Mouse (Mus musculus) urinary bladder, postnatal 10 days (tissue): ENCODE results near the gene Ttll11.

Source experiments
- DNase-seq: peaks from one replicate; pipeline ENCODE4 v3.0.0; 2022; ENCODE audit warnings: low spot score

Gene Ttll11

GRCm38 (mm10) chr2:35852164-35852509 lies 127.6 kb downstream of the Ttll11 start:
- no peak for DNase-seq

DNA sequence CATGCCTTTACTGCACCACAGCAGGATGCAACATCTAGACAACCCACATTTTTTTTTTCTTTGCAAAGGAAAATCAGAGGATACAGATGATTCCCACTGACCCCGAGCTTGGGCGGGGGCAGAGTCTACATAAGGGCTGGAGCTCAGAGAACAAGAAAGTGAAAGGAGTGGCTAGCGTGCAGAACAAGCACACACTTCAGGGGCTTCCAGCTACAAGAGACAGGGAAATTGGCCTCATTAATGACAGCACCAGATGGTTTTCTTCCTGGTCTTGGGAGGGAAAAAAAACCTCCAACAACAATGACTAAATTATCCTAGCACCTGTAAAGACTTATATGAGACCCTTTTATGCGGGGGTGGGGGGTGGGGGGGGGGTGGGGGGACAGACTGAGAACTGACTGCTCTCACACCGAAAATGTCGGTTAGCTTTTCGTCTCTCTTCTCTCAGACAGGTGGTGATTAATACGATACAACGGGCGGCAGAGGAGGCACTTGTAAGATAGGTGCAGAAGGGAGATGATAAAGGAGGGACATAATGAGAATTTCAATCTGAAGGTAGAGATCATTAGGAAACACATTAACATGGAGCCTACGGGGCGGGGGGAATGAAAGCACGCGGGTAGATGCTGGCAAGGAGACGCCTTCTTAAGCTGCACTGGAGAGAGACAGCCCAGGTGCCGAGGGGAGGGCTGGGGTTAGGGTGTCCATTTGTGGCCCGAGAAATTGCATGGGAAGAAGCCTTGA lies 128.1 kb downstream of the Ttll11 start:
- DNase-seq, result no peak

DNA sequence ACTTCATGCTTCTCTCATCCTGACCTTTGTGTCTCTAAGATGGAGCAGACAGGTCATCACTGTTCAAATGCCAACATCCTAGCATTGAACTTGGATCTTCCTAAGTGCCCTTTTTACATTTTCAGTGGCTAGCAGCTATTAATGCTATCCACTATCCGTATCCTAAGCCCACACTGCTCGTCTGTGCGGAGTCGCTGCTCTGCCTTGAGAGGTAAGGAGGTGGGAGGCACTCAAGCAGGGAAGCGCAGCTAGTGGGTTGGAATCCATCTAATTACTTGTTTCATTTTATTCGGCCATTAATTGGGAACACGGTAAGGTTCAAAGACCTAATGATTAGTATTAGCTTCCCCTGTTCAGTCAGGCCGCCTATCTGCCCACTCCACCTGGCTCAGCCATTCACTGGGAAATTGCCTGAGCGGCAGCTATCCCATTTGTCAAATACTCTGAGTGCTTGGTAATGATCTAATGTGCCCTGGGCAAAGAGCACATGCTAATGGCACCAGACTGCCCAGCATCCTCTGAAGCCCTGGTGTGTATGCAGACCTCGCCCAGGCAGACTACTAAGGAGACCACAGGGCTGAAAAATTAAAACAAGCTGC lies 130.0 kb downstream of the Ttll11 start:
- no peak for DNase-seq

GRCm38 (mm10) chr2:35845611-35846504 lies 133.9 kb downstream of the Ttll11 start:
- DNase-seq, result no peak

DNA sequence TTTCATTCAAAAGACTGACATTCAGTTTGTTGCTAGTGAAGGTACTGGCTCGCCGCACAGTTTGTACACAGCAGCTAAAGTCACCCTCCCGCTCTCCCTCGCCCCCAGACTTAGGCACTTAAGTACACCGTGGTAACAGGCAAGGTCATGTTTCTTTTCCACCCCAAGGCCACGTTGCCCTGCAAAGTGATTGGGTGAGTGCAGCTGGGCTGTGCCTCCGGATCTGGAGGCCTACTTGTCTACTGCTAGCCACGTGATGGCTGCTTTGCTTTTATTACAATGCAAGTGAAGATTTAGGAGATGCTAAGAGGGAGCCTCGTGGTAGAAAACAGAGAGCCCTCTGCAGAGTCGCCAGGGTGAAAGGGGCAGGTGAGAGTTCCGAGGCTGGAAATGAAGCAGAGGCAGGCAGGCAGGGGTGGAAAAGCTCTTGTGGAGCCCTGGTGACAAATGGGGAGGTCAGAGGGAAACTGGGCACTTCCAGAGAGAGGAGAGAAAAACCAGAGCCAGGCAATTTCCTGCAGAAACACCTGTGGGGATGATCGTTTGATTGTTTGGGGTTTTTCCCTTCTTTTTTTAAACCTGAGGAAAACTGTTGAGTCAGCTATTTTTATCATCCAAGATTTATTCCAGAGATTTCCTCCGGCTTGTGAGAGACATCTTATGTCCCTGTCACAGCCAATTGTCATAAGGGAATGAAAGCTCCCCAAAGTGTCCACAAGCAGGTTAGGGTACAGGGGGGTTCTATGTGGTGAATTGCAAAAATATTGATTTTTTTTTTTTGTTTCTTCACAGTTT lies 135.6 kb downstream of the Ttll11 start:
- DNase-seq, result no peak

DNA sequence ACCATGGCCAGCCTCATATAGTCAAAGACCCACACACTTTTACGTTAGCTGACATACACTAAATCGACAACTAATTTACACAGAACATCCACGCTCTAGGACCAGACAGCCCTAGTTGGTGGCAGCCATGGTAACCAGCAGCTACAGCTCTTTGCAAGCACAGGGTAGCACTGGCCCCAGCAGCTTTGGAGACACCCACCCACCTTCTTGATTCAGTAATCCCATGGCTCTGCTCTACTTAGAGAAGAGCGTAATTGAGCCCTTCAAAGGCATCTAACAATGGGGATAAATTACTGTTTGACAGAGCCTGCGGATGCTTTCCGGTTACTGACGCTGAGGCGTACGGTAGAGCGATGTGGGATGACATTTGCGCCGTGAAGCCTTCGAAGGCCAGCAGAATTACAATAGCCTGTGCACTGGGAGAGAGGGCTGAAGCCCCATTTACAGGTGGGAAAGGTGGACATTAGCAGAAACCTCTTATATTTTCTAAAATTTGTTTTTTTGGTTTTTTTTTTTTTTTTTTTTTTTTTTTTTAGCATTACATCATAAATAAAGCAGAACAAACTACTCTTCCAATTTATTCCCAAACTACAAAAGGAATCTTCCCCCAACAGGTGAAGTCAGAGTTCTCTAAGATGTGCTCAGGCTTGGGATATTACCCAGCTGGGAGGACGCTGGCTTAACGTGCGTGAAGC lies 136.8 kb downstream of the Ttll11 start:
- DNase-seq, result no peak

DNA sequence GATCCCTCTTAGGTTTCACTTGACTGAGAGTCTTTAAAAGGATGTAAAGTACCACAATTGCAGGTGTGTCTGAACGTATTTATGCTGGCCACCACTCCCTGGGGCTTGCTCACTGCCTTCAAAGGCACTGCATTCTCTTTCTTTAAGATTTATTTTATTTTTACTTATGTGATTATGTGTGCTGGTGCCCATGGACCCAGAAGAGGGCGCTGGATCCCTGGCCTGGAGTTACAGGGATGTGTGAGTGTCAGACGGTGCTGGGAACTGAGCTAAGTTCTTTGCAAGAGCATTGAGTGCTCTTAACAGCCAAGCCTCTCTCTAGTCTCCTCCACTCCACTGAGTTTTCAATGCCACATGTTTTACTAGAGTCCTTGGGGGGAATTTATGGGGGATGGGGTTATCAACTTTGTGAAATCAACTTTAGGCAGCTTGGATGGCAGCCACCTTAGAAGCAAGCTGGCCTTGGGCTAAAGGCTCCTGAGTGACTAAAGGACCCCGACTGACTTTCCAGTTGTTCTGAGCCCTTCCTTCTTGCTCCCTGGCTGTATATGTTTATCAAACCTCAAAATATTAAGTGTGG lies 137.8 kb downstream of the Ttll11 start:
- DNase-seq, result no peak

DNA sequence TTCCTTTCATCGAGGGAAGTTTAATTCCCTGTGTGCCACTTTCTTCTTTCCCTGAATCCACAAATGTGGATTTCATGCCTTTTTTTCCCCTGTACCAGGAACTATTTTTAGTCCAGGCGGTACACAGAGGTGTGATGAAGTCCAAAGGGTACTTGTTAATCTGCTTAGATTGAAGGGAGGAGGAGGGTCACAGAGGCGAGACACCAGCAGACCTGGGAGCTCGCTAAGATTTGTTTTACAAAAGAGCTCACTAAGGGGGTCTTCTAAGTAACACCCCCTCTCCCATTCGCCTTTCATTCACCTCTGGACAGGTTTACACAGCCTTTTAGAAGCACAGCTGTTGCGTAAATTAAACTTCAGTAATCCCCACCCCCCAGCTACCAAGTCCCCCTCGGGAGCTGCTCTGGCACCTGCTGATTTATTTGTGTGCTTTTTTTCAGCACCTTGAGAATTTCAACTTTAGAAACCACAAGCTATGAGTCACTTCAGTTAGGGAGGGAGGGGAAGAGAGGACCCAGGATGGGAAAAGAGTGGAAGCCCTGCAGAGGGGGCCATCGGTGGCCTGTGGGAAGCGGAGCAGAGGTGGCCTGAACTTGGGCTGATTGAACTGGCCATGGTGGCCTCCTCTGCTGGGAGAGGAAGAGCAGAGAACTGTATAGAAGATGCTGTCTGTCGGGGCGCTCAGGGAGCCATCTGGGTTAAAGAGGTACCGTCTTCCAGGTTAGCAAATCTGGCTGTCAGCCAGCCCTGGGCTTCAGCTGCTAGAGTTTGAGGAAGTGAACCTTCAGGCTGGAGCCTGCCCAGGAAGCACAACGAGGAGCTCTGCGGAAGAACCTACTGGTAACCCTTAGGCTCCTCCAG lies 138.5 kb downstream of the Ttll11 start:
- no peak for DNase-seq

GRCm38 (mm10) chr2:35838751-35839479 lies 140.8 kb downstream of the Ttll11 start:
- no peak for DNase-seq

GRCm38 (mm10) chr2:35834198-35834913 lies 145.4 kb downstream of the Ttll11 start:
- DNase-seq, result no peak

GRCm38 (mm10) chr2:35833546-35833945 lies 146.2 kb downstream of the Ttll11 start:
- no peak for DNase-seq

GRCm38 (mm10) chr2:35832742-35833425 lies 146.8 kb downstream of the Ttll11 start:
- no peak for DNase-seq

- DNase-seq, result no peak
These were observed 147.7 kb downstream of the Ttll11 start for GRCm38 (mm10) chr2:35831904-35832581.

DNA sequence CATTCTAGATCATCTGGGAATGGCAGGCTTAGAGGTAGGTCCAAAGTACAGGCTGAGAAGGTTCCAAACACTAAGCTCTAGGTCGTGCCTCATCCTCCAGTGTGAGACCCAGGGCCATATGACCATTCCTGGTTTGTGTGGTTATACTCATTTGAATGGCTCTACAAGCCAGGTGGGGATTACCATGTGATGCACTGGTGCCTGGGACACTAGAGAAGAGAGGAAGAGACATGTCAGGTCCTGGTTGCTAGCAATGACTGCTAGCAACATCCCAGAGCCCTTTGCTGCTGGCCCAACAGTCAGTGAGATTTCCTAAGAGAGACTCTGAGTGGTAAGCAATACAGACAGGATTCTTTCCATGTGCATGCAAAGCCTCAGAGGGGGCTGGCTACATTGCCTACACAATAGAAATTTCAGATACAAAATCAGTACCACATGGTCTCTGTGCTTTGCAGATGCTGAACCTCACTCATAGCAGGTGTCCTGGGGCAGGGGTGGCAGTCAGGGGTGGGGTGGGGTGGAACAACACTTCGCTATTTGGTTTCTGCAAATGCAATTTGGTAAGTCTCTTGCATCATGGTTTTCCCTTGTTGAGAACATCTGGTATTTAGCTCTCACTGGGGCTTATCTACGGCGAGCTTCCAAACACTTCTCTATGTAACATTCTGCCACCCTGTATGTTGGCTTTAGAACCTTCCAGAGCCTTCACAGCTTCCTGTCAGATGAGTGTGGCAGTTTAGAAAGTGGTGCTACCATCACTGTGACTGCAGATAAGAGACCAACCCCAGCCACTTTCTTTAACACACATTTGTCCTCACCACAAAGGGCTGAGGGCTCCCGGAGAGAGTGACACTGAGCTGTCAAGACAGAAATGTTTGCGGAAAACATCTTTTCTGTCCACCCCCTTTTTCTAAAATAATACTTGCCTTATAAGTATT lies 148.5 kb downstream of the Ttll11 start:
- no peak for DNase-seq

GRCm38 (mm10) chr2:35829136-35829535 lies 150.6 kb downstream of the Ttll11 start:
- DNase-seq, result no peak

DNA sequence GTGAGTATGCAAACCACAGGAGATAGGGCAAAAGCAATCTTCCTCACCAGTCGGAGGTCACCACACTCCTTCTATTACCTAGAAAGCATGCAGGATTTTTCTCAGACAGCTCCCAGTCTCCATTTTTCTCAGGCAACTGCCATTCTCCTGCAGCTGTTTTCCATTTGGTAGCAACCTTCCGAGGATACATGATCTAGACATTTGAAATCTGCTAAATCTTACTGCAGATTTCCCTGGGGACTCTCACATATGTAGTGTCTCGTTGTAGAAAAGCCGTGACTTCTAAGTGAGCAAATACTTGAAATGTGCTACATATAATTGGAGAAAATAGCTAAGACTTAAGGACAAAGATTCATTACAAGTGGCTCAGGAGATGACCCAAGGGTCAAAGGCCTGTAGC lies 151.8 kb downstream of the Ttll11 start:
- DNase-seq, result no peak
